Mouse (Mus musculus) testis, adult 2 months (tissue): Measurements from ENCODE around the gene Nle1.

Experiments used
- CTCF ChIP-seq: fragments of 200-500 bp; IDR thresholded peaks from 2 replicates; pipeline ENCODE4 v1.5.1; 2012; ENCODE audit warnings: low read depth, mild to moderate bottlenecking, inconsistent platforms, low read length, moderate library complexity; ENCODE audit not compliant: control insufficient read depth, insufficient read depth, insufficient replicate concordance
- POLR2A ChIP-seq: fragments of 200-500 bp; IDR thresholded peaks from 2 replicates; pipeline ENCODE4 v1.6.1; 2012; ENCODE audit warnings: low read depth, mild to moderate bottlenecking, inconsistent platforms, low read length, moderate library complexity; ENCODE audit not compliant: control insufficient read depth

DNA sequence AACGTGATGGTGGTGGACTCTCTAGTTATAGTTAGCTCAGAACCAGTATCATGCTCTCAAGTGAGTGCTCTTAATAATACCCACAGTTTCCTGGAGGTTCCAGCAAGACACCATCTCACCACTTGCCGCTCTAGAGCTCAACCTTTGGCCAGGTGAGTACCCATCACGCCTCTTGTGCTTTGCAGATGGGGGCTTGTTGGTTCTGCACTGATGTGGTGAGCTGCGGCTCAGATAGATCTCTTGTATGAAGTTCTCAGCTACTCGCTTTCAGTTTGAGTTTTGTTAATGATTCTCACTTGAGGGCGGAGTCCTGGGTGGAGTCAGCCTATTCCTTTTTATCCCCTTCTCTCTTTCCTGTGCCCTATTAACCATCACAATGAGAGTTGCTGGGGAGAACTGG is 46.4 kb upstream of the Nle1 start:
- TF ChIP-seq CTCF (no peak), POLR2A (no peak)
